Comparison of ENCODE assay signal across 12 mouse cellular contexts in the genomic region with DNA sequence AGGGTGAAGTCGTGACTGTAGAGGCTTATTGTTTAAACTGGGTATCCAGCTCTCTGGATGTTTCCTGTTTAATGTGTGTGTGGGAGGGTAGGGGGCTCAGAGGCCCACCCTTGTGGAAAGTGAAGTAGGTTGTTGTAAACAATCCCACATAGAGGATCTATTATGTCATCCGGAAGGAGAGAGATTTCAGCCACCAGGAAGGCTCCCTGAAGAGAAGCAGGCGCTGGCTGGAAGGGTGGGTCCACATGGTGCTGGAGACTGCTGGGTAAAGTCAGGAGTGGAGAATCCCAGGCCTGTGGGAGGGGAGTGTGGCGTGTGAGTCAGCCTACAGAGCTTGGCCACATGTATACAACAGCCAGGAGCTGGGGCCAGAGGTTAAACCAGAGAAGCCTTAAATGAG. TPM values are rescaled to one million over a fixed set of nuclear protein-coding genes. Genes with fewer than 3 reads are reported as not detected.
A peak's percentile ranks its signal among the peaks of the same experiment; 100 is the strongest.
DNase-seq lines count a peak whose midpoint lies in the region; ATAC-seq and TF ChIP-seq lines count a peak whose summit lies in the region.
"Had no signal": no experiment of that assay in that cellular context is flagged by ENCODE, and none has a peak within 500 bp of the region (broad histone marks: within the 10 kb centered on the region; RNA-seq: fewer than 3 reads in every experiment).

No protein-coding gene starts in this region.

- 38% methylated on average over 4 of the region's 4 CpGs for WGBS in embryonic facial prominence, embryonic 14.5 days
- 19% methylated on average over 4 of the region's 4 CpGs for WGBS in stomach, embryonic 14.5 days

- peak overlapping the region; percentile 5; the same call in 1 of the 2 replicates for H3K27ac ChIP-seq in layer of hippocampus, adult 2 months
- H3K27ac ChIP-seq in embryonic facial prominence, embryonic 14.5 days (replicated peaks; ENCODE audit: low read depth, low read length) = 0 out of 2 replicates have a peak overlapping the region, but pooled peaks have one; percentile 1
- H3K27ac ChIP-seq in stomach, embryonic 14.5 days (ENCODE audit: low read length) = peak overlapping the region; percentile 71
- H3K27ac ChIP-seq: liver, embryonic 14.5 days had no signal

- no peak overlapping the region for H3K9ac ChIP-seq in embryonic facial prominence, embryonic 14.5 days (ENCODE audit: low read depth, low read length)
- 0 out of 2 replicates have a peak overlapping the region, but pooled peaks have one; percentile 0 for H3K9ac ChIP-seq in stomach, embryonic 14.5 days (replicated peaks; ENCODE audit: low read depth, low read length)
- H3K9ac ChIP-seq: liver, embryonic 14.5 days had no signal

- no peak overlapping the region for H3K4me3 ChIP-seq in layer of hippocampus, adult 2 months
- H3K4me3 ChIP-seq in embryonic facial prominence, embryonic 14.5 days (ENCODE audit: low read depth, low read length) = no peak overlapping the region
- no peak overlapping the region for H3K4me3 ChIP-seq in stomach, embryonic 14.5 days (ENCODE audit: low read depth, low read length)

- H3K36me3 ChIP-seq in embryonic facial prominence, embryonic 14.5 days (ENCODE audit: control insufficient read depth, insufficient read depth, low read length) = peaks cover 3% of the 10 kb centered on the region; the same call in 1 of the 2 replicates
- H3K36me3 ChIP-seq in stomach, embryonic 14.5 days (ENCODE audit: control insufficient read depth, insufficient read depth, low read length) = peaks cover under 1% of the 10 kb centered on the region; the same call in 1 of the 2 replicates

- no peak for DNase-seq in layer of hippocampus, adult 2 months (ENCODE audit: low spot score in 2 of 2)
- no peak for DNase-seq in layer of hippocampus, adult 9-10 months (ENCODE audit: low spot score)
- no peak for DNase-seq in embryonic facial prominence, embryonic 14.5 days (ENCODE audit: low spot score)
- peak; percentile 53 for DNase-seq in heart, postnatal 4 days
- DNase-seq in embryo, embryonic 10 days (ENCODE audit: low spot score) = no peak
- no peak for DNase-seq in adrenal gland, postnatal 4 days (ENCODE audit: low spot score in 2 of 2)
- DNase-seq in right cerebral cortex, adult 18-20 months = no peak
- DNase-seq: cerebellum, postnatal 25 days; thymus, postnatal 25 days had no signal

- H3K4me1 ChIP-seq in embryonic facial prominence, embryonic 14.5 days (ENCODE audit: control insufficient read depth, insufficient read depth, low read length) = peaks cover 18% of the 10 kb centered on the region
- H3K4me1 ChIP-seq in stomach, embryonic 14.5 days (ENCODE audit: control insufficient read depth, insufficient read depth, low read length) = peaks cover 23% of the 10 kb centered on the region

- no peaks in the 10 kb centered on the region for H3K9me3 ChIP-seq in embryonic facial prominence, embryonic 14.5 days (ENCODE audit: control insufficient read depth, low read length)
- H3K9me3 ChIP-seq in stomach, embryonic 14.5 days (ENCODE audit: control insufficient read depth, low read depth, low read length) = no peaks in the 10 kb centered on the region

- no peak for TF ChIP-seq CTCF in layer of hippocampus, adult 2 months (conservative IDR thresholded peaks at IDR 0.05)

- no peaks in the 10 kb centered on the region for H3K27me3 ChIP-seq in embryonic facial prominence, embryonic 14.5 days (replicated peaks; ENCODE audit: control insufficient read depth, insufficient read depth, low read length)
- no peaks in the 10 kb centered on the region for H3K27me3 ChIP-seq in stomach, embryonic 14.5 days (ENCODE audit: control insufficient read depth, insufficient read depth, low read length)

- H3K4me2 ChIP-seq in embryonic facial prominence, embryonic 14.5 days (ENCODE audit: low read depth, low read length) = no peak overlapping the region
- H3K4me2 ChIP-seq in stomach, embryonic 14.5 days (replicated peaks; ENCODE audit: low read depth, low read length) = no peak overlapping the region

- ATAC-seq in embryonic facial prominence, embryonic 14.5 days (ENCODE audit: low read depth) = peak; percentile 31; the same call in 1 of the 2 replicates
- ATAC-seq in stomach, embryonic 14.5 days (ENCODE audit: insufficient number of reproducible peaks, insufficient read depth, low FRiP score, low read depth) = peak; percentile 75

RNA-seq across cellular contexts. Expression of gene Alas1, which starts 1.8 kb away (rescaled TPM):
- 100 to 1,000 TPM; 149 to 154 TPM for total RNA-seq in layer of hippocampus, adult 2 months (2021)
- polyA plus RNA-seq in embryonic facial prominence, embryonic 14.5 days (2014; fragmentation: Nextera tagmentation; extraction: Ambion mirVana) = 94.8 and 102 TPM in 2 replicates
- 100 to 1,000 TPM; 404 to 423 TPM for total RNA-seq in heart, postnatal 4 days (2021)
- polyA plus RNA-seq in stomach, embryonic 14.5 days (2014; fragmentation: Nextera tagmentation; extraction: Ambion mirVana) = 105 and 112 TPM in 2 replicates
- total RNA-seq in adrenal gland, postnatal 4 days (2021) = 100 to 1,000 TPM; 676 to 715 TPM

RNA-seq across cellular contexts. Expression of gene Tlr9, which starts 27.8 kb away (rescaled TPM):
- total RNA-seq in layer of hippocampus, adult 2 months (2021) = 1 to 10 TPM; 1.4 to 1.5 TPM
- 0.05 and 0.07 TPM in 2 replicates for polyA plus RNA-seq in embryonic facial prominence, embryonic 14.5 days (2014; fragmentation: Nextera tagmentation; extraction: Ambion mirVana)
- total RNA-seq in heart, postnatal 4 days (2021) = under 1 TPM; 0.43 TPM
- polyA plus RNA-seq in stomach, embryonic 14.5 days (2014; fragmentation: Nextera tagmentation; extraction: Ambion mirVana) = 0.13 TPM in 1 of 2 replicates, not detected in the other
- total RNA-seq in adrenal gland, postnatal 4 days (2021) = 1 to 10 TPM; 1.4 to 1.6 TPM
- polyA plus RNA-seq: forebrain, embryonic 11.5 days had no signal

RNA-seq across cellular contexts. Expression of gene Poc1a, which starts 30.6 kb away (rescaled TPM):
- total RNA-seq in layer of hippocampus, adult 2 months (2021) = 10 to 100 TPM in 1 of 2 experiments, 1 to 10 TPM in 1; 8.6 to 14.5 TPM
- polyA plus RNA-seq in embryonic facial prominence, embryonic 14.5 days (2014; fragmentation: Nextera tagmentation; extraction: Ambion mirVana) = 16.6 and 21.5 TPM in 2 replicates
- 10 to 100 TPM; 17.0 to 19.3 TPM for total RNA-seq in heart, postnatal 4 days (2021)
- polyA plus RNA-seq in stomach, embryonic 14.5 days (2014; fragmentation: Nextera tagmentation; extraction: Ambion mirVana) = 25.2 and 27.7 TPM in 2 replicates
- total RNA-seq in adrenal gland, postnatal 4 days (2021) = 10 to 100 TPM; 11.3 to 11.6 TPM

RNA-seq across cellular contexts. Expression of gene Twf2, which starts 47.3 kb away (rescaled TPM):
- total RNA-seq in layer of hippocampus, adult 2 months (2021) = 10 to 100 TPM; 52.4 to 58.9 TPM
- polyA plus RNA-seq in embryonic facial prominence, embryonic 14.5 days (2014; fragmentation: Nextera tagmentation; extraction: Ambion mirVana) = 65.1 and 65.4 TPM in 2 replicates
- total RNA-seq in heart, postnatal 4 days (2021) = 10 to 100 TPM; 62.1 to 63.6 TPM
- 67.7 and 69.3 TPM in 2 replicates for polyA plus RNA-seq in stomach, embryonic 14.5 days (2014; fragmentation: Nextera tagmentation; extraction: Ambion mirVana)
- 10 to 100 TPM; 62.5 to 63.9 TPM for total RNA-seq in adrenal gland, postnatal 4 days (2021)

RNA-seq across cellular contexts. Expression of gene Ppm1m, which starts 50.7 kb away (rescaled TPM):
- total RNA-seq in layer of hippocampus, adult 2 months (2021) = 10 to 100 TPM; 19.4 to 21.8 TPM
- 41.3 and 42.7 TPM in 2 replicates for polyA plus RNA-seq in embryonic facial prominence, embryonic 14.5 days (2014; fragmentation: Nextera tagmentation; extraction: Ambion mirVana)
- total RNA-seq in heart, postnatal 4 days (2021) = 10 to 100 TPM; 14.0 to 14.8 TPM
- 35.6 and 38.3 TPM in 2 replicates for polyA plus RNA-seq in stomach, embryonic 14.5 days (2014; fragmentation: Nextera tagmentation; extraction: Ambion mirVana)
- 10 to 100 TPM; 76.7 to 77.5 TPM for total RNA-seq in adrenal gland, postnatal 4 days (2021)

Comparison
In these comparisons a context has a peak if more than half of its experiments do, and no peak if none do; other contexts are left out.
1. H3K27ac ChIP-seq: peak in every context shown above with its lines; median percentile 71 in stomach, embryonic 14.5 days; 5 in layer of hippocampus, adult 2 months; 1 in embryonic facial prominence, embryonic 14.5 days.